Mouse (Mus musculus): ENCODE measurements around the gene Vangl1. TPM values are rescaled to one million over a fixed set of nuclear protein-coding genes. Genes with fewer than 3 reads are reported as not detected.

Gene Vangl1
- total RNA-seq, 2 experiments from 2014 or later = 24.2 to 25.3 TPM

GRCm38 (mm10) chr3:102147189-102147588, 57.3 kb downstream of the Vangl1 start:
- intact Hi-C loops (cut with DNase I) = no loop called here
- DNase-seq = peak; percentile 43 to 51

- intact Hi-C loops (cut with DNase I) = no loop called here
- no peak for DNase-seq
These were observed 58.1 kb downstream of the Vangl1 start for GRCm38 (mm10) chr3:102146428-102146827.

GRCm38 (mm10) chr3:102145645-102146386, 58.7 kb downstream of the Vangl1 start:
- no peak for DNase-seq
- intact Hi-C loops (cut with DNase I) = no loop called here

- no peak for DNase-seq
- intact Hi-C loops (cut with DNase I) = no loop called here
These were observed 60.1 kb downstream of the Vangl1 start for GRCm38 (mm10) chr3:102144401-102144800.

- intact Hi-C loops (cut with DNase I) = no loop called here
- DNase-seq = no peak
These were observed 61.0 kb downstream of the Vangl1 start for GRCm38 (mm10) chr3:102143536-102143935.

GRCm38 (mm10) chr3:102142947-102143346, 61.5 kb downstream of the Vangl1 start:
- DNase-seq = no peak
- intact Hi-C loops (cut with DNase I) = no loop called here

- no peak for DNase-seq
- intact Hi-C loops (cut with DNase I) = no loop called here
These were observed 62.6 kb downstream of the Vangl1 start for GRCm38 (mm10) chr3:102141893-102142292.

- intact Hi-C loops (cut with DNase I) = no loop called here
- DNase-seq = no peak
These were observed 63.0 kb downstream of the Vangl1 start for GRCm38 (mm10) chr3:102141451-102141850.

GRCm38 (mm10) chr3:102140606-102141005, 63.9 kb downstream of the Vangl1 start:
- DNase-seq = no peak
- intact Hi-C loops (cut with DNase I) = no loop called here

GRCm38 (mm10) chr3:102138899-102139298, 65.6 kb downstream of the Vangl1 start:
- no peak for DNase-seq
- intact Hi-C loops (cut with DNase I) = no loop called here

- DNase-seq = no peak
- intact Hi-C loops (cut with DNase I) = no loop called here
These were observed 67.3 kb downstream of the Vangl1 start for GRCm38 (mm10) chr3:102137158-102137557.

- intact Hi-C loops (cut with DNase I) = no loop called here
- DNase-seq = peak in 1 of 2 experiments; percentile 24
These were observed 68.9 kb downstream of the Vangl1 start for GRCm38 (mm10) chr3:102135389-102136113.

GRCm38 (mm10) chr3:102131627-102132324, 72.7 kb downstream of the Vangl1 start:
- DNase-seq = no peak
- intact Hi-C loops (cut with DNase I) = no loop called here

- peak; percentile 37 to 47 for DNase-seq
- intact Hi-C loops (cut with DNase I) = no loop called here
These were observed 74.0 kb downstream of the Vangl1 start for GRCm38 (mm10) chr3:102130478-102130877.

- no peak for DNase-seq
- intact Hi-C loops (cut with DNase I) = no loop called here
These were observed 76.3 kb downstream of the Vangl1 start for GRCm38 (mm10) chr3:102128242-102128641.

- no peak for DNase-seq
- intact Hi-C loops (cut with DNase I) = no loop called here
These were observed 77.4 kb downstream of the Vangl1 start for GRCm38 (mm10) chr3:102127114-102127513.

- intact Hi-C loops (cut with DNase I) = no loop called here
- DNase-seq = no peak
These were observed 78.9 kb downstream of the Vangl1 start for GRCm38 (mm10) chr3:102125546-102125945.

GRCm38 (mm10) chr3:102123654-102124053, 80.8 kb downstream of the Vangl1 start:
- intact Hi-C loops (cut with DNase I) = loop anchor here (2.0 kb wide), 1 partner anchor 41 kb away; no protein-coding TSS in a partner anchor

GRCm38 (mm10) chr3:102122046-102122445, 82.4 kb downstream of the Vangl1 start:
- peak; percentile 29 to 54 for DNase-seq
- intact Hi-C loops (cut with DNase I) = loop anchor here (2.0 kb wide), 1 partner anchor 39 kb away; no protein-coding TSS in a partner anchor

More at GRCm38 (mm10) chr3:102123654-102124053, 80.8 kb downstream of the Vangl1 start:
- DNase-seq = no peak

- intact Hi-C loops (cut with DNase I) = no loop called here
- DNase-seq = no peak
These were observed 83.5 kb downstream of the Vangl1 start for GRCm38 (mm10) chr3:102120947-102121346.

GRCm38 (mm10) chr3:102111979-102112599, 92.4 kb downstream of the Vangl1 start:
- intact Hi-C loops (cut with DNase I) = no loop called here
- DNase-seq = peak in 1 of 2 experiments; percentile 52
